Mouse (Mus musculus) testis, adult 2 months (tissue): Measurements from ENCODE around the gene Atg10. TPM values are rescaled to one million over a fixed set of nuclear protein-coding genes. Genes with fewer than 3 reads are reported as not detected.

Experiments
- H3K27ac ChIP-seq: fragments of 200-500 bp; 2 replicates; pipeline ENCODE4 v1.5.1; 2012; ENCODE audit warnings: low read depth, low read length; ENCODE audit not compliant: control insufficient read depth, insufficient read depth
- H3K27me3 ChIP-seq: fragments of 200-500 bp; 2 replicates; pipeline ENCODE4 v1.6.1; 2012; ENCODE audit warnings: mild to moderate bottlenecking, low read length, moderate library complexity; ENCODE audit not compliant: control insufficient read depth, insufficient read depth
- H3K36me3 ChIP-seq: fragments of 200-500 bp; 2 replicates; pipeline ENCODE4 v1.6.1; 2012; ENCODE audit warnings: mild to moderate bottlenecking, low read length; ENCODE audit not compliant: control insufficient read depth, insufficient read depth
- H3K4me1 ChIP-seq: fragments of 200-500 bp; 2 replicates; pipeline ENCODE4 v1.6.1; 2012; ENCODE audit warnings: low read length; ENCODE audit not compliant: control insufficient read depth, insufficient read depth
- H3K4me3 ChIP-seq: fragments of 200-500 bp; 2 replicates; pipeline ENCODE4 v1.5.1; 2012; ENCODE audit warnings: low read depth, mild to moderate bottlenecking, low read length, moderate library complexity, mixed read lengths; ENCODE audit not compliant: control insufficient read depth
- CTCF ChIP-seq: fragments of 200-500 bp; IDR thresholded peaks from 2 replicates; pipeline ENCODE4 v1.5.1; 2012; ENCODE audit warnings: low read depth, mild to moderate bottlenecking, inconsistent platforms, low read length, moderate library complexity; ENCODE audit not compliant: control insufficient read depth, insufficient read depth, insufficient replicate concordance
- POLR2A ChIP-seq: fragments of 200-500 bp; IDR thresholded peaks from 2 replicates; pipeline ENCODE4 v1.6.1; 2012; ENCODE audit warnings: low read depth, mild to moderate bottlenecking, inconsistent platforms, low read length, moderate library complexity; ENCODE audit not compliant: control insufficient read depth
- polyA plus RNA-seq: library from polyadenylated mRNA; depleted of rRNA; stranded (reverse); fragments of >200 nt; gene quantifications from 2 replicates; pipeline ENCODE4 v1.2.3, GENCODE M21; 2012

Gene Atg10
- polyA plus RNA-seq, 1 experiment, result 1.1 TPM

GRCm38 (mm10) chr13:91223063-91223462, 705 bp downstream of the Atg10 start:
- Histone ChIP-seq H3K27ac (no peak overlapping the region), H3K36me3 (no peaks in the 10 kb centered on the region), H3K4me3 (no peak overlapping the region), H3K27me3 (no peaks in the 10 kb centered on the region), H3K4me1 (peaks cover 5% of the 10 kb centered on the region)
- TF ChIP-seq POLR2A (no peak), CTCF (no peak)

- Histone ChIP-seq H3K4me1 (peaks cover 5% of the 10 kb centered on the region), H3K27ac (no peak overlapping the region), H3K27me3 (no peaks in the 10 kb centered on the region), H3K4me3 (no peak overlapping the region), H3K36me3 (no peaks in the 10 kb centered on the region)
- TF ChIP-seq POLR2A (no peak), CTCF (no peak)
Measured at GRCm38 (mm10) chr13:91221696-91222095, 2.1 kb downstream of the Atg10 start.

GRCm38 (mm10) chr13:91217691-91218090, 6.1 kb downstream of the Atg10 start:
- Histone ChIP-seq H3K27ac (no peak overlapping the region), H3K36me3 (no peaks in the 10 kb centered on the region), H3K4me3 (no peak overlapping the region), H3K27me3 (no peaks in the 10 kb centered on the region), H3K4me1 (no peaks in the 10 kb centered on the region)
- TF ChIP-seq POLR2A (no peak), CTCF (no peak)

- Histone ChIP-seq H3K4me3 (no peak overlapping the region), H3K27me3 (no peaks in the 10 kb centered on the region), H3K27ac (no peak overlapping the region), H3K4me1 (no peaks in the 10 kb centered on the region), H3K36me3 (no peaks in the 10 kb centered on the region)
- TF ChIP-seq POLR2A (no peak), CTCF (no peak)
Measured at GRCm38 (mm10) chr13:91216656-91217205, 7.0 kb downstream of the Atg10 start.

- H3K27ac ChIP-seq, result no peak overlapping the region
- H3K4me3 ChIP-seq, result no peak overlapping the region
- TF ChIP-seq CTCF, result no peak
- no peak for TF ChIP-seq POLR2A
- H3K36me3 ChIP-seq, result no peaks in the 10 kb centered on the region
- no peaks in the 10 kb centered on the region for H3K27me3 ChIP-seq
- no peaks in the 10 kb centered on the region for H3K4me1 ChIP-seq
Measured at GRCm38 (mm10) chr13:91212958-91213357, 10.8 kb downstream of the Atg10 start.

GRCm38 (mm10) chr13:91206237-91206636, 17.5 kb downstream of the Atg10 start:
- TF ChIP-seq POLR2A (no peak), CTCF (no peak)
- H3K4me3 ChIP-seq, result no peak overlapping the region
- no peaks in the 10 kb centered on the region for H3K4me1 ChIP-seq
- H3K27me3 ChIP-seq, result no peaks in the 10 kb centered on the region
- no peak overlapping the region for H3K27ac ChIP-seq
- H3K36me3 ChIP-seq, result no peaks in the 10 kb centered on the region

- Histone ChIP-seq H3K4me3 (no peak overlapping the region), H3K4me1 (no peaks in the 10 kb centered on the region), H3K27me3 (no peaks in the 10 kb centered on the region), H3K36me3 (no peaks in the 10 kb centered on the region), H3K27ac (no peak overlapping the region)
- TF ChIP-seq POLR2A, result no peak
- no peak for TF ChIP-seq CTCF
Measured at GRCm38 (mm10) chr13:91202564-91202963, 21.2 kb downstream of the Atg10 start.
